Mouse (Mus musculus): ENCODE results near the gene Lhx2. TPM values are rescaled to one million over a fixed set of nuclear protein-coding genes. Genes with fewer than 3 reads are reported as not detected.

Gene Lhx2
- polyA plus RNA-seq, 1 experiment from 2014 or later, result 102 TPM

Other genes with a start within 250 kb of the Lhx2 start
- 12.9 and 13.9 TPM in 2 replicates for gene Dennd1a, start 51.9 kb upstream of the Lhx2 start, polyA plus RNA-seq (2014; fragmentation: Nextera tagmentation; extraction: Ambion mirVana)
- gene Nek6, start 172.4 kb downstream of the Lhx2 start, polyA plus RNA-seq (2014; fragmentation: Nextera tagmentation; extraction: Ambion mirVana), result 95.1 and 96.7 TPM in 2 replicates

All from forebrain, embryonic 14.5 days (tissue).